Mouse (Mus musculus): ENCODE results near the gene Prss57. TPM values are rescaled to one million over a fixed set of nuclear protein-coding genes. Genes with fewer than 3 reads are reported as not detected.

Prss57 gene
- polyA plus RNA-seq, 1 experiment from 2014 or later = not detected

- no peaks in the 10 kb centered on the region for H3K9me3 ChIP-seq (ENCODE audit: control insufficient read depth, low read length)
- H3K36me3 ChIP-seq (ENCODE audit: control insufficient read depth, insufficient read depth, low read length) = no peaks in the 10 kb centered on the region
- H3K27me3 ChIP-seq (ENCODE audit: control insufficient read depth, insufficient read depth, low read length) = no peaks in the 10 kb centered on the region
- peak within 1 kb of the TSS; percentile 94 for H3K27ac ChIP-seq (ENCODE audit: low read depth, low read length)
- peaks cover 31% of the 10 kb centered on the region for H3K4me1 ChIP-seq (ENCODE audit: control insufficient read depth, insufficient read depth, low read length)
- peak within 1 kb of the TSS; percentile 69 for H3K4me2 ChIP-seq (replicated peaks; ENCODE audit: low read depth, low read length)
- peak; percentile 73 for ATAC-seq (ENCODE audit: low FRiP score, low TSS enrichment)
- H3K9ac ChIP-seq (ENCODE audit: low read depth, low read length) = peak within 1 kb of the TSS; percentile 96
- 6% methylated on average over 41 of the region's 51 CpGs for WGBS
- H3K4me3 ChIP-seq (ENCODE audit: low read length) = peak within 1 kb of the TSS; percentile 93
Measured at GRCm38 (mm10) chr10:79793051-79793737, 2.4 kb upstream of the Prss57 start, which contains the start of gene Palm. Gene Palm, plus strand, starts transcription at chr10:79793572.

- Histone ChIP-seq H3K9me3 (ENCODE audit: control insufficient read depth, low read length) (no peaks in the 10 kb centered on the region), H3K36me3 (ENCODE audit: control insufficient read depth, insufficient read depth, low read length) (no peaks in the 10 kb centered on the region), H3K27me3 (ENCODE audit: control insufficient read depth, insufficient read depth, low read length) (no peaks in the 10 kb centered on the region), H3K4me2 (replicated peaks; ENCODE audit: low read depth, low read length) (no peak overlapping the region), H3K9ac (ENCODE audit: low read depth, low read length) (no peak overlapping the region), H3K4me1 (ENCODE audit: control insufficient read depth, insufficient read depth, low read length) (peaks cover 26% of the 10 kb centered on the region), H3K27ac (ENCODE audit: low read depth, low read length) (peak overlapping the region; percentile 94; the same call in 1 of the 2 replicates), H3K4me3 (ENCODE audit: low read length) (no peak overlapping the region)
- no peak for ATAC-seq (ENCODE audit: low FRiP score, low TSS enrichment)
- WGBS = 73% methylated on average over 5 of the region's 5 CpGs
Measured at GRCm38 (mm10) chr10:79792339-79793040, 1.7 kb upstream of the Prss57 start.

- Histone ChIP-seq H3K4me1 (ENCODE audit: control insufficient read depth, insufficient read depth, low read length) (peaks cover 9% of the 10 kb centered on the region), H3K27ac (ENCODE audit: low read depth, low read length) (no peak overlapping the region), H3K9ac (ENCODE audit: low read depth, low read length) (no peak overlapping the region), H3K27me3 (ENCODE audit: control insufficient read depth, insufficient read depth, low read length) (no peaks in the 10 kb centered on the region), H3K36me3 (ENCODE audit: control insufficient read depth, insufficient read depth, low read length) (no peaks in the 10 kb centered on the region), H3K4me2 (replicated peaks; ENCODE audit: low read depth, low read length) (no peak overlapping the region), H3K4me3 (ENCODE audit: low read length) (no peak overlapping the region), H3K9me3 (ENCODE audit: control insufficient read depth, low read length) (no peaks in the 10 kb centered on the region)
- no peak for ATAC-seq (ENCODE audit: low FRiP score, low TSS enrichment)
- 66% methylated on average over 2 of the region's 2 CpGs for WGBS
Measured at GRCm38 (mm10) chr10:79789581-79789980, 1.2 kb downstream of the Prss57 start.

- peaks cover 3% of the 10 kb centered on the region; the same call in 1 of the 2 replicates for H3K27me3 ChIP-seq (ENCODE audit: control insufficient read depth, insufficient read depth, low read length)
- H3K27ac ChIP-seq (ENCODE audit: low read depth, low read length) = no peak overlapping the region
- WGBS = 32% methylated on average over 7 of the region's 7 CpGs
- no peak overlapping the region for H3K4me2 ChIP-seq (replicated peaks; ENCODE audit: low read depth, low read length)
- H3K4me1 ChIP-seq (ENCODE audit: control insufficient read depth, insufficient read depth, low read length) = 0 out of 2 replicates have a peak, but pooled peaks cover 5% of the 10 kb centered on the region
- ATAC-seq (ENCODE audit: low FRiP score, low TSS enrichment) = no peak
- H3K9ac ChIP-seq (ENCODE audit: low read depth, low read length) = no peak overlapping the region
- no peaks in the 10 kb centered on the region for H3K36me3 ChIP-seq (ENCODE audit: control insufficient read depth, insufficient read depth, low read length)
- no peaks in the 10 kb centered on the region for H3K9me3 ChIP-seq (ENCODE audit: control insufficient read depth, low read length)
- no peak overlapping the region for H3K4me3 ChIP-seq (ENCODE audit: low read length)
Measured at GRCm38 (mm10) chr10:79788386-79789158, 2.2 kb downstream of the Prss57 start.

GRCm38 (mm10) chr10:79783920-79784800 is 6.6 kb downstream of the Prss57 start:
- peaks cover 10% of the 10 kb centered on the region; the same call in 1 of the 2 replicates for H3K4me1 ChIP-seq (ENCODE audit: control insufficient read depth, insufficient read depth, low read length)
- no peak overlapping the region for H3K27ac ChIP-seq (ENCODE audit: low read depth, low read length)
- H3K27me3 ChIP-seq (ENCODE audit: control insufficient read depth, insufficient read depth, low read length) = peaks cover 10% of the 10 kb centered on the region; the same call in 1 of the 2 replicates
- no peaks in the 10 kb centered on the region for H3K36me3 ChIP-seq (ENCODE audit: control insufficient read depth, insufficient read depth, low read length)
- 41% methylated on average over 27 of the region's 27 CpGs for WGBS
- H3K4me2 ChIP-seq (replicated peaks; ENCODE audit: low read depth, low read length) = no peak overlapping the region
- ATAC-seq (ENCODE audit: low FRiP score, low TSS enrichment) = no peak
- no peak overlapping the region for H3K4me3 ChIP-seq (ENCODE audit: low read length)
- H3K9me3 ChIP-seq (ENCODE audit: control insufficient read depth, low read length) = no peaks in the 10 kb centered on the region
- H3K9ac ChIP-seq (ENCODE audit: low read depth, low read length) = no peak overlapping the region

- H3K27ac ChIP-seq (ENCODE audit: low read depth, low read length) = no peak overlapping the region
- peaks cover 13% of the 10 kb centered on the region for H3K4me1 ChIP-seq (ENCODE audit: control insufficient read depth, insufficient read depth, low read length)
- no peaks in the 10 kb centered on the region for H3K9me3 ChIP-seq (ENCODE audit: control insufficient read depth, low read length)
- no peak overlapping the region for H3K4me2 ChIP-seq (replicated peaks; ENCODE audit: low read depth, low read length)
- no peak for ATAC-seq (ENCODE audit: low FRiP score, low TSS enrichment)
- H3K36me3 ChIP-seq (ENCODE audit: control insufficient read depth, insufficient read depth, low read length) = no peaks in the 10 kb centered on the region
- WGBS = 58% methylated on average over 7 of the region's 7 CpGs
- no peak overlapping the region for H3K9ac ChIP-seq (ENCODE audit: low read depth, low read length)
- no peak overlapping the region for H3K4me3 ChIP-seq (ENCODE audit: low read length)
- H3K27me3 ChIP-seq (ENCODE audit: control insufficient read depth, insufficient read depth, low read length) = peaks cover 10% of the 10 kb centered on the region; the same call in 1 of the 2 replicates
Measured at GRCm38 (mm10) chr10:79783050-79783449, 7.7 kb downstream of the Prss57 start.

GRCm38 (mm10) chr10:79781956-79782355 is 8.8 kb downstream of the Prss57 start:
- no peak for ATAC-seq (ENCODE audit: low FRiP score, low TSS enrichment)
- WGBS = 58% methylated on average over 5 of the region's 5 CpGs
- Histone ChIP-seq H3K4me2 (replicated peaks; ENCODE audit: low read depth, low read length) (no peak overlapping the region), H3K9ac (ENCODE audit: low read depth, low read length) (no peak overlapping the region), H3K27ac (ENCODE audit: low read depth, low read length) (no peak overlapping the region), H3K4me3 (ENCODE audit: low read length) (no peak overlapping the region), H3K4me1 (ENCODE audit: control insufficient read depth, insufficient read depth, low read length) (peaks cover 21% of the 10 kb centered on the region), H3K36me3 (ENCODE audit: control insufficient read depth, insufficient read depth, low read length) (no peaks in the 10 kb centered on the region), H3K27me3 (ENCODE audit: control insufficient read depth, insufficient read depth, low read length) (peaks cover 10% of the 10 kb centered on the region; the same call in 1 of the 2 replicates), H3K9me3 (ENCODE audit: control insufficient read depth, low read length) (no peaks in the 10 kb centered on the region)

GRCm38 (mm10) chr10:79781139-79781538 is 9.6 kb downstream of the Prss57 start:
- Histone ChIP-seq H3K4me1 (ENCODE audit: control insufficient read depth, insufficient read depth, low read length) (peaks cover 21% of the 10 kb centered on the region), H3K27me3 (ENCODE audit: control insufficient read depth, insufficient read depth, low read length) (peaks cover 10% of the 10 kb centered on the region; the same call in 1 of the 2 replicates), H3K4me2 (replicated peaks; ENCODE audit: low read depth, low read length) (peak overlapping the region; percentile 77), H3K9me3 (ENCODE audit: control insufficient read depth, low read length) (no peaks in the 10 kb centered on the region), H3K4me3 (ENCODE audit: low read length) (peak overlapping the region; percentile 43; the same call in 1 of the 2 replicates), H3K27ac (ENCODE audit: low read depth, low read length) (no peak overlapping the region), H3K36me3 (ENCODE audit: control insufficient read depth, insufficient read depth, low read length) (no peaks in the 10 kb centered on the region), H3K9ac (ENCODE audit: low read depth, low read length) (no peak overlapping the region)
- 31% methylated on average over 21 of the region's 21 CpGs for WGBS
- ATAC-seq (ENCODE audit: low FRiP score, low TSS enrichment) = no peak

All from kidney, embryonic 14.5 days (tissue).